Mouse (Mus musculus): ENCODE data around the gene Gm9970.
"Not testable (repeated sequence)": the region's sequence is repeated elsewhere in the genome, so short reads cannot be mapped to it uniquely, and the experiment has no call there.

Gene Gm9970

GRCm38 (mm10) chr5:31216554-31216953, 24.5 kb downstream of the Gm9970 start:
- not testable (repeated sequence) for DNase-seq (ENCODE audit: low read depth, low spot score)

GRCm38 (mm10) chr5:31204421-31204820, 36.6 kb downstream of the Gm9970 start:
- H3K27me3 ChIP-seq (ENCODE audit: control insufficient read depth, insufficient read depth, low read length, poor library complexity, severe bottlenecking): no peaks in the 10 kb centered on the region

More at GRCm38 (mm10) chr5:31216554-31216953, 24.5 kb downstream of the Gm9970 start:
- not testable (repeated sequence) for H3K36me3 ChIP-seq (ENCODE audit: control insufficient read depth, insufficient read depth, low read length, poor library complexity, severe bottlenecking); H3K27me3 ChIP-seq (ENCODE audit: control insufficient read depth, insufficient read depth, low read length, poor library complexity, severe bottlenecking)

GRCm38 (mm10) chr5:31203866-31204265, 37.2 kb downstream of the Gm9970 start:
- no peaks in the 10 kb centered on the region for H3K27me3 ChIP-seq (ENCODE audit: control insufficient read depth, insufficient read depth, low read length, poor library complexity, severe bottlenecking)

More at GRCm38 (mm10) chr5:31204421-31204820, 36.6 kb downstream of the Gm9970 start:
- DNase-seq (ENCODE audit: low read depth, low spot score): no peak
- H3K36me3 ChIP-seq (ENCODE audit: control insufficient read depth, insufficient read depth, low read length, poor library complexity, severe bottlenecking): peaks cover 18% of the 10 kb centered on the region

GRCm38 (mm10) chr5:31202933-31203332, 38.1 kb downstream of the Gm9970 start:
- Histone ChIP-seq H3K27me3 (ENCODE audit: control insufficient read depth, insufficient read depth, low read length, poor library complexity, severe bottlenecking) (no peaks in the 10 kb centered on the region), H3K36me3 (ENCODE audit: control insufficient read depth, insufficient read depth, low read length, poor library complexity, severe bottlenecking) (peaks cover 18% of the 10 kb centered on the region)
- no peak for DNase-seq (ENCODE audit: low read depth, low spot score)

More at GRCm38 (mm10) chr5:31203866-31204265, 37.2 kb downstream of the Gm9970 start:
- no peak for DNase-seq (ENCODE audit: low read depth, low spot score)
- H3K36me3 ChIP-seq (ENCODE audit: control insufficient read depth, insufficient read depth, low read length, poor library complexity, severe bottlenecking): peaks cover 18% of the 10 kb centered on the region

GRCm38 (mm10) chr5:31201742-31202590, 39.1 kb downstream of the Gm9970 start, which contains the start of gene Zfp513:
Gene Zfp513, minus strand, starts transcription at chr5:31202303.
- Histone ChIP-seq H3K36me3 (ENCODE audit: control insufficient read depth, insufficient read depth, low read length, poor library complexity, severe bottlenecking) (peaks cover 14% of the 10 kb centered on the region), H3K27me3 (ENCODE audit: control insufficient read depth, insufficient read depth, low read length, poor library complexity, severe bottlenecking) (no peaks in the 10 kb centered on the region)
- DNase-seq (ENCODE audit: low read depth, low spot score): peak; percentile 98

GRCm38 (mm10) chr5:31201042-31201741, 39.8 kb downstream of the Gm9970 start:
- peak; percentile 68 for DNase-seq (ENCODE audit: low read depth, low spot score)
- Histone ChIP-seq H3K36me3 (ENCODE audit: control insufficient read depth, insufficient read depth, low read length, poor library complexity, severe bottlenecking) (peaks cover 18% of the 10 kb centered on the region), H3K27me3 (ENCODE audit: control insufficient read depth, insufficient read depth, low read length, poor library complexity, severe bottlenecking) (no peaks in the 10 kb centered on the region)

- peak; percentile 25 for DNase-seq (ENCODE audit: low read depth, low spot score)
- Histone ChIP-seq H3K36me3 (ENCODE audit: control insufficient read depth, insufficient read depth, low read length, poor library complexity, severe bottlenecking) (peaks cover 19% of the 10 kb centered on the region), H3K27me3 (ENCODE audit: control insufficient read depth, insufficient read depth, low read length, poor library complexity, severe bottlenecking) (no peaks in the 10 kb centered on the region)
These were observed 40.7 kb downstream of the Gm9970 start for GRCm38 (mm10) chr5:31200327-31200768.

- peaks cover 22% of the 10 kb centered on the region for H3K36me3 ChIP-seq (ENCODE audit: control insufficient read depth, insufficient read depth, low read length, poor library complexity, severe bottlenecking)
- DNase-seq (ENCODE audit: low read depth, low spot score): no peak
These were observed 41.1 kb downstream of the Gm9970 start for GRCm38 (mm10) chr5:31199893-31200292.

GRCm38 (mm10) chr5:31199321-31199892, 41.6 kb downstream of the Gm9970 start:
- H3K36me3 ChIP-seq (ENCODE audit: control insufficient read depth, insufficient read depth, low read length, poor library complexity, severe bottlenecking): peaks cover 22% of the 10 kb centered on the region
- no peak for DNase-seq (ENCODE audit: low read depth, low spot score)
- no peaks in the 10 kb centered on the region for H3K27me3 ChIP-seq (ENCODE audit: control insufficient read depth, insufficient read depth, low read length, poor library complexity, severe bottlenecking)

More at GRCm38 (mm10) chr5:31199893-31200292, 41.1 kb downstream of the Gm9970 start:
- no peaks in the 10 kb centered on the region for H3K27me3 ChIP-seq (ENCODE audit: control insufficient read depth, insufficient read depth, low read length, poor library complexity, severe bottlenecking)

GRCm38 (mm10) chr5:31198616-31199320, 42.3 kb downstream of the Gm9970 start:
- peaks cover 22% of the 10 kb centered on the region for H3K36me3 ChIP-seq (ENCODE audit: control insufficient read depth, insufficient read depth, low read length, poor library complexity, severe bottlenecking)
- no peaks in the 10 kb centered on the region for H3K27me3 ChIP-seq (ENCODE audit: control insufficient read depth, insufficient read depth, low read length, poor library complexity, severe bottlenecking)
- DNase-seq (ENCODE audit: low read depth, low spot score): no peak

- H3K36me3 ChIP-seq (ENCODE audit: control insufficient read depth, insufficient read depth, low read length, poor library complexity, severe bottlenecking): peaks cover 21% of the 10 kb centered on the region
- no peaks in the 10 kb centered on the region for H3K27me3 ChIP-seq (ENCODE audit: control insufficient read depth, insufficient read depth, low read length, poor library complexity, severe bottlenecking)
- DNase-seq (ENCODE audit: low read depth, low spot score): no peak
These were observed 42.9 kb downstream of the Gm9970 start for GRCm38 (mm10) chr5:31198170-31198569.

- Histone ChIP-seq H3K27me3 (ENCODE audit: control insufficient read depth, insufficient read depth, low read length, poor library complexity, severe bottlenecking) (no peaks in the 10 kb centered on the region), H3K36me3 (ENCODE audit: control insufficient read depth, insufficient read depth, low read length, poor library complexity, severe bottlenecking) (peaks cover 20% of the 10 kb centered on the region)
- no peak for DNase-seq (ENCODE audit: low read depth, low spot score)
These were observed 44.0 kb downstream of the Gm9970 start for GRCm38 (mm10) chr5:31197072-31197471.

- Histone ChIP-seq H3K27me3 (ENCODE audit: control insufficient read depth, insufficient read depth, low read length, poor library complexity, severe bottlenecking) (no peaks in the 10 kb centered on the region), H3K36me3 (ENCODE audit: control insufficient read depth, insufficient read depth, low read length, poor library complexity, severe bottlenecking) (peaks cover 20% of the 10 kb centered on the region)
- DNase-seq (ENCODE audit: low read depth, low spot score): no peak
These were observed 44.8 kb downstream of the Gm9970 start for GRCm38 (mm10) chr5:31196207-31196606.

- DNase-seq (ENCODE audit: low read depth, low spot score): no peak
- peaks cover 20% of the 10 kb centered on the region for H3K36me3 ChIP-seq (ENCODE audit: control insufficient read depth, insufficient read depth, low read length, poor library complexity, severe bottlenecking)
- H3K27me3 ChIP-seq (ENCODE audit: control insufficient read depth, insufficient read depth, low read length, poor library complexity, severe bottlenecking): no peaks in the 10 kb centered on the region
These were observed 45.4 kb downstream of the Gm9970 start for GRCm38 (mm10) chr5:31195671-31196070.

All from splenic B cell, adult 2 months (primary cell).